Mouse (Mus musculus) liver, adult 2 months (tissue): ENCODE measurements around the gene Clcnka. TPM values are rescaled to one million over a fixed set of nuclear protein-coding genes. Genes with fewer than 3 reads are reported as not detected.

ENCODE experiments used
- DNase-seq: peaks from one replicate; pipeline ENCODE4 v3.0.0-alpha.2; 2011; ENCODE audit warnings: low read depth, low spot score; ENCODE audit errors: extremely low read depth
- H3K27ac ChIP-seq: fragments of 200-500 bp; replicated peaks from 2 replicates; pipeline ENCODE4 v1.5.1; 2012; ENCODE audit warnings: low read depth, mild to moderate bottlenecking, control low read depth, inconsistent platforms, low read length; ENCODE audit not compliant: insufficient read depth
- H3K27me3 ChIP-seq: fragments of 200-500 bp; 2 replicates; pipeline ENCODE4 v1.6.1; 2012; ENCODE audit warnings: mild to moderate bottlenecking, moderate library complexity, low read length, inconsistent platforms; ENCODE audit not compliant: control insufficient read depth, insufficient read depth
- H3K36me3 ChIP-seq: fragments of 200-500 bp; 2 replicates; pipeline ENCODE4 v1.6.1; 2012; ENCODE audit warnings: low read length, inconsistent platforms; ENCODE audit not compliant: control insufficient read depth, insufficient read depth
- H3K4me1 ChIP-seq: fragments of 200-500 bp; 2 replicates; pipeline ENCODE4 v1.6.1; 2011; ENCODE audit warnings: low read length; ENCODE audit not compliant: control insufficient read depth, insufficient read depth
- H3K4me3 ChIP-seq: fragments of 200-500 bp; 2 replicates; pipeline ENCODE4 v1.5.1; 2011; ENCODE audit warnings: low read depth, mild to moderate bottlenecking, control low read depth, low read length, moderate library complexity; ENCODE audit not compliant: insufficient read depth
- H3K79me2 ChIP-seq: fragments of 200-500 bp; 2 replicates; pipeline ENCODE4 v1.6.1; 2012; ENCODE audit warnings: inconsistent platforms, mild to moderate bottlenecking, low read length, moderate library complexity; ENCODE audit not compliant: control insufficient read depth, insufficient read depth
- H3K9ac ChIP-seq: fragments of 200-500 bp; 2 replicates; pipeline ENCODE4 v1.6.1; 2012; ENCODE audit warnings: low read depth, mild to moderate bottlenecking, control low read depth, inconsistent platforms, low read length
- CTCF ChIP-seq: fragments of 200-500 bp; IDR thresholded peaks from 2 replicates; pipeline ENCODE4 v1.5.1; 2011; ENCODE audit warnings: low read depth, low read length, control low read depth
- POLR2A ChIP-seq: fragments of 200-500 bp; IDR thresholded peaks from 2 replicates; pipeline ENCODE4 v1.6.1; 2011; ENCODE audit warnings: low read length, control low read depth; ENCODE audit not compliant: insufficient read depth; ENCODE audit errors: extremely low read depth
- WGBS: fragments of 180-500 bp; shearing (Covaris S2); methylation state at CpG from one replicate; pipeline ENCODE4 v1.1.7; 2018; 5-methylcytosine and 5-hydroxymethylcytosine counted together
- polyA plus RNA-seq: library from polyadenylated mRNA; depleted of rRNA; stranded (reverse); fragments of >200 nt; gene quantifications from 2 replicates; pipeline ENCODE4 v1.2.3, GENCODE M21; 2012
- total RNA-seq: library from RNA; depleted of rRNA; stranded (reverse); fragments of >200 nt; gene quantifications from 2 replicates; pipeline ENCODE4 v1.2.3, GENCODE M21; 2014

Clcnka gene
- total and polyA plus RNA-seq, 2 experiments: 0.04 TPM; not detected in 1

- Histone ChIP-seq H3K79me2 (no peaks in the 10 kb centered on the region), H3K4me3 (no peak overlapping the region), H3K27me3 (no peaks in the 10 kb centered on the region), H3K9ac (no peak overlapping the region), H3K27ac (no peak overlapping the region), H3K36me3 (no peaks in the 10 kb centered on the region), H3K4me1 (no peaks in the 10 kb centered on the region)
- WGBS: 69% methylated on average over 18 of the region's 18 CpGs
- no peak for TF ChIP-seq POLR2A
- no peak for TF ChIP-seq CTCF
- DNase-seq: no peak
Measured at GRCm38 (mm10) chr4:141389366-141390150, 9.0 kb downstream of the Clcnka start.

- Histone ChIP-seq H3K4me1 (no peaks in the 10 kb centered on the region), H3K79me2 (no peaks in the 10 kb centered on the region), H3K4me3 (no peak overlapping the region), H3K27ac (no peak overlapping the region), H3K9ac (no peak overlapping the region), H3K36me3 (no peaks in the 10 kb centered on the region), H3K27me3 (no peaks in the 10 kb centered on the region)
- 70% methylated on average over 5 of the region's 5 CpGs for WGBS
- DNase-seq: no peak
- no peak for TF ChIP-seq POLR2A
- no peak for TF ChIP-seq CTCF
Measured at GRCm38 (mm10) chr4:141387933-141388332, 10.6 kb downstream of the Clcnka start.

- Histone ChIP-seq H3K4me1 (no peaks in the 10 kb centered on the region), H3K27me3 (no peaks in the 10 kb centered on the region), H3K27ac (no peak overlapping the region), H3K4me3 (no peak overlapping the region), H3K9ac (no peak overlapping the region), H3K79me2 (no peaks in the 10 kb centered on the region), H3K36me3 (no peaks in the 10 kb centered on the region)
- 18% methylated on average over 5 of the region's 5 CpGs for WGBS
- peak; percentile 80 for TF ChIP-seq CTCF
- no peak for TF ChIP-seq POLR2A
- DNase-seq: peak; percentile 63
Measured at GRCm38 (mm10) chr4:141387093-141387784, 11.3 kb downstream of the Clcnka start.

GRCm38 (mm10) chr4:141386150-141386549 lies 12.4 kb downstream of the Clcnka start:
- Histone ChIP-seq H3K27ac (no peak overlapping the region), H3K79me2 (no peaks in the 10 kb centered on the region), H3K36me3 (no peaks in the 10 kb centered on the region), H3K4me3 (no peak overlapping the region), H3K27me3 (no peaks in the 10 kb centered on the region), H3K4me1 (no peaks in the 10 kb centered on the region), H3K9ac (no peak overlapping the region)
- no peak for DNase-seq
- WGBS: 83% methylated on average over 7 of the region's 7 CpGs
- TF ChIP-seq POLR2A: no peak
- no peak for TF ChIP-seq CTCF

- 2% methylated on average over 7 of the region's 7 CpGs for WGBS
- no peaks in the 10 kb centered on the region for H3K36me3 ChIP-seq
- no peaks in the 10 kb centered on the region for H3K79me2 ChIP-seq
- no peaks in the 10 kb centered on the region for H3K4me1 ChIP-seq
- H3K27ac ChIP-seq: no peak overlapping the region
- H3K4me3 ChIP-seq: no peak overlapping the region
- peak; percentile 67 for DNase-seq
- H3K9ac ChIP-seq: no peak overlapping the region
- TF ChIP-seq CTCF: peak; percentile 92
- no peak for TF ChIP-seq POLR2A
- H3K27me3 ChIP-seq: no peaks in the 10 kb centered on the region
Measured at GRCm38 (mm10) chr4:141385275-141385674, 13.2 kb downstream of the Clcnka start.

- no peak for DNase-seq
- Histone ChIP-seq H3K79me2 (no peaks in the 10 kb centered on the region), H3K9ac (no peak overlapping the region), H3K4me3 (no peak overlapping the region), H3K36me3 (no peaks in the 10 kb centered on the region), H3K27ac (no peak overlapping the region), H3K4me1 (no peaks in the 10 kb centered on the region), H3K27me3 (no peaks in the 10 kb centered on the region)
- WGBS: 33% methylated on average over 25 of the region's 25 CpGs
- no peak for TF ChIP-seq CTCF
- no peak for TF ChIP-seq POLR2A
Measured at GRCm38 (mm10) chr4:141382406-141382805, 16.1 kb downstream of the Clcnka start.
